ENCODE assay signal across 19 mouse cellular contexts in the genomic region with DNA sequence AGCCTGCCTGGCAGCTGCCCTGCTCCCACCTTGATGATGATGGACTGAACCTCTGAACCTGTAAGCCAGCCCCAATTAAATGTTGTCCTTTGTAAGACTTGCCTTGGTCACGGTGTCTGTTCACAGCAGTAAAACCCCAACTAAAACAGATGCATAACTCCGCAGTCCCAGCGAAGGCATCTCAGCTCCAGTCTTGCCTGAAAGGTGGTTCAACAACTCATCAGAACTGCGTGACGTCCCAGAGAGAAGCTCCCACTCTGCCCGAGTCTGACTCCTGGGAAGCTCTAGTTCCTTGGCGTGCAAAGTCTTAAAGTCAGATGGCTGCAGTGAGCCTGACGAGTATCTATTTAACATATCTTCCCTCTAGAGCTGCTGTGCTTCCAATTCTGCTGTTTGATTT.
"Had no signal": no experiment of that assay in that cellular context is flagged by ENCODE, and none has a peak within 500 bp of the region (broad histone marks: within the 10 kb centered on the region; RNA-seq: fewer than 3 reads in every experiment).

No protein-coding gene starts in this region.

- H3K4me1 ChIP-seq: limb, embryonic 13.5 days; liver, embryonic 15.5 days had no signal

- H3K27ac ChIP-seq: kidney, embryonic 15.5 days; limb, embryonic 13.5 days; liver, embryonic 15.5 days; neural tube, embryonic 12.5 days had no signal

- H3K4me2 ChIP-seq: kidney, embryonic 15.5 days; limb, embryonic 13.5 days; liver, embryonic 15.5 days; midbrain, embryonic 11.5 days; neural tube, embryonic 12.5 days had no signal

- ATAC-seq: intestine, embryonic 16.5 days had no signal

- H3K4me3 ChIP-seq: kidney, embryonic 15.5 days; limb, embryonic 13.5 days; liver, embryonic 15.5 days; neural tube, embryonic 12.5 days had no signal

- H3K36me3 ChIP-seq: kidney, embryonic 15.5 days; limb, embryonic 13.5 days; liver, embryonic 15.5 days; neural tube, embryonic 12.5 days had no signal

- H3K9me3 ChIP-seq: kidney, embryonic 15.5 days; limb, embryonic 13.5 days; liver, embryonic 15.5 days; neural tube, embryonic 12.5 days had no signal

- H3K27me3 ChIP-seq: kidney, embryonic 15.5 days; limb, embryonic 13.5 days; liver, embryonic 15.5 days; neural tube, embryonic 12.5 days had no signal

- DNase-seq: kidney, adult 8-10 months; kidney, postnatal 14 days; kidney, postnatal 4 days; left cerebral cortex, postnatal 4 days; lung, adult 2 months; lung, postnatal 14 days; lung, postnatal 4 days; midbrain, embryonic 14.5 days; retina, postnatal 1 day; right cerebral cortex, postnatal 4 days; thymus, adult 2 months; thymus, postnatal 14 days; thymus, postnatal 4 days had no signal

- H3K9ac ChIP-seq: kidney, embryonic 15.5 days; limb, embryonic 13.5 days; liver, embryonic 15.5 days; neural tube, embryonic 12.5 days had no signal
